Mouse (Mus musculus) bone marrow macrophage, adult 2 months (primary cell): ENCODE data around the gene Slc5a3.

ENCODE experiments used
- CTCF ChIP-seq: IDR thresholded peaks from 2 replicates; pipeline ENCODE4 v1.5.1; 2012; ENCODE audit warnings: low read depth, mild to moderate bottlenecking, low read length, moderate library complexity
- POLR2A ChIP-seq: IDR thresholded peaks from 2 replicates; pipeline ENCODE4 v1.6.1; 2012; ENCODE audit warnings: mild to moderate bottlenecking, low read depth, low read length, borderline replicate concordance

GRCm38 (mm10) chr16:92104951-92105350, 46.8 kb downstream of the Slc5a3 start:
- TF ChIP-seq CTCF (no peak), POLR2A (no peak)
